Mouse (Mus musculus) spleen, postnatal 14 days (tissue): ENCODE measurements around the gene Hes5.

Experiments used
- DNase-seq, 2 experiments: peaks; one replicate each; pipeline ENCODE4 v3.0.0; 2021 to 2022; ENCODE audit warnings: low spot score in 2 of 2

The Hes5 gene

GRCm38 (mm10) chr4:154942632-154943322 is 17.9 kb upstream of the Hes5 start:
- no peak for DNase-seq

- no peak for DNase-seq
These were observed 17.2 kb upstream of the Hes5 start for GRCm38 (mm10) chr4:154943323-154944039.

GRCm38 (mm10) chr4:154944121-154944590 is 16.6 kb upstream of the Hes5 start:
- DNase-seq, result peak; percentile 60 to 73

GRCm38 (mm10) chr4:154946319-154946718 is 14.4 kb upstream of the Hes5 start:
- no peak for DNase-seq

- no peak for DNase-seq
These were observed 12.4 kb upstream of the Hes5 start for GRCm38 (mm10) chr4:154948066-154948939.

GRCm38 (mm10) chr4:154948940-154949588 is 11.7 kb upstream of the Hes5 start:
- DNase-seq, result no peak

- no peak for DNase-seq
These were observed 11.1 kb upstream of the Hes5 start for GRCm38 (mm10) chr4:154949589-154949982.

- no peak for DNase-seq
These were observed 8.1 kb upstream of the Hes5 start for GRCm38 (mm10) chr4:154952461-154953241.

- DNase-seq, result no peak
These were observed 4.1 kb upstream of the Hes5 start for GRCm38 (mm10) chr4:154956604-154957003.

GRCm38 (mm10) chr4:154957289-154957993 is 3.3 kb upstream of the Hes5 start:
- DNase-seq, result no peak

- DNase-seq, result no peak
These were observed 2.6 kb upstream of the Hes5 start for GRCm38 (mm10) chr4:154958171-154958570.

- DNase-seq, result no peak
These were observed 2.1 kb upstream of the Hes5 start for GRCm38 (mm10) chr4:154958621-154959020.

- DNase-seq, result no peak
These were observed 568 bp upstream of the Hes5 start for GRCm38 (mm10) chr4:154960021-154960689.

GRCm38 (mm10) chr4:154961226-154961738 is 559 bp downstream of the Hes5 start:
- peak; percentile 32 to 51 for DNase-seq

GRCm38 (mm10) chr4:154961911-154962310 is 1.2 kb downstream of the Hes5 start:
- DNase-seq, result peak; percentile 49 to 69

- DNase-seq, result no peak
These were observed 2.0 kb downstream of the Hes5 start for GRCm38 (mm10) chr4:154962683-154963082.

GRCm38 (mm10) chr4:154963190-154963836 is 2.6 kb downstream of the Hes5 start:
- no peak for DNase-seq

GRCm38 (mm10) chr4:154963901-154964580 is 3.3 kb downstream of the Hes5 start, which contains the start of gene Pank4:
TSS of gene Pank4 (plus strand) at chr4:154964123.
- peak; percentile 80 to 86 for DNase-seq
